Mouse (Mus musculus) heart, embryonic 11.5 days (tissue): ENCODE measurements around the gene Zfp456. TPM values are rescaled to one million over a fixed set of nuclear protein-coding genes. Genes with fewer than 3 reads are reported as not detected.
"Not testable (repeated sequence)": the region's sequence is repeated elsewhere in the genome, so short reads cannot be mapped to it uniquely, and the experiment has no call there.

Experiments used
- ATAC-seq: fragments of 200-750 bp; cut with Nextera tagmentation; replicated peaks from 2 replicates; pipeline ENCODE4 v1.8.0; 2017; ENCODE audit warnings: moderate library complexity; ENCODE audit not compliant: insufficient number of reproducible peaks, low FRiP score, low TSS enrichment
- H3K27ac ChIP-seq: fragments of 300-500 bp; sonication (generic); 2 replicates; pipeline ENCODE4 v1.5.1; 2014; ENCODE audit warnings: mild to moderate bottlenecking, low read depth, low read length
- H3K27me3 ChIP-seq: fragments of 300-500 bp; sonication (generic); 2 replicates; pipeline ENCODE4 v1.6.1; 2014; ENCODE audit warnings: mild to moderate bottlenecking, low read length, mixed read lengths; ENCODE audit not compliant: control insufficient read depth, insufficient read depth
- H3K36me3 ChIP-seq: fragments of 300-500 bp; sonication (generic); 2 replicates; pipeline ENCODE4 v1.6.1; 2014; ENCODE audit warnings: mild to moderate bottlenecking, low read length, moderate library complexity, mixed read lengths; ENCODE audit not compliant: control insufficient read depth, insufficient read depth
- H3K4me1 ChIP-seq: fragments of 300-500 bp; sonication (generic); 2 replicates; pipeline ENCODE4 v1.6.1; 2014; ENCODE audit warnings: low read length; ENCODE audit not compliant: control insufficient read depth, insufficient read depth
- H3K4me2 ChIP-seq: fragments of 300-500 bp; sonication (generic); 2 replicates; pipeline ENCODE4 v1.6.1; 2014; ENCODE audit warnings: mild to moderate bottlenecking, moderate library complexity
- H3K4me3 ChIP-seq: fragments of 300-500 bp; sonication (generic); 2 replicates; pipeline ENCODE4 v1.5.1; 2014; ENCODE audit warnings: low read depth, low read length
- H3K9ac ChIP-seq: fragments of 300-500 bp; sonication (generic); 2 replicates; pipeline ENCODE4 v1.6.1; 2014; ENCODE audit warnings: mild to moderate bottlenecking, low read depth, low read length, moderate library complexity
- H3K9me3 ChIP-seq: fragments of 300-500 bp; sonication (generic); replicated peaks from 2 replicates; pipeline ENCODE4 v1.6.1; 2016; ENCODE audit warnings: low read length; ENCODE audit not compliant: control insufficient read depth
- WGBS: fragments of 180-500 bp; shearing (Covaris S2); extraction: QIAGEN DNeasy Blood & Tissue Kit; methylation state at CpG from one replicate; pipeline ENCODE4 v1.1.7; 2014; ENCODE audit not compliant: insufficient replicate concordance; 5-methylcytosine and 5-hydroxymethylcytosine counted together
- polyA plus RNA-seq: library from polyadenylated mRNA; unstranded; fragments of >200 nt; fragmentation: Nextera tagmentation; extraction: Ambion mirVana; gene quantifications from 2 replicates; pipeline ENCODE4 v1.2.1, GENCODE M21; 2014

Gene Zfp456
- polyA plus RNA-seq = 1.2 TPM in 2 replicates

DNA sequence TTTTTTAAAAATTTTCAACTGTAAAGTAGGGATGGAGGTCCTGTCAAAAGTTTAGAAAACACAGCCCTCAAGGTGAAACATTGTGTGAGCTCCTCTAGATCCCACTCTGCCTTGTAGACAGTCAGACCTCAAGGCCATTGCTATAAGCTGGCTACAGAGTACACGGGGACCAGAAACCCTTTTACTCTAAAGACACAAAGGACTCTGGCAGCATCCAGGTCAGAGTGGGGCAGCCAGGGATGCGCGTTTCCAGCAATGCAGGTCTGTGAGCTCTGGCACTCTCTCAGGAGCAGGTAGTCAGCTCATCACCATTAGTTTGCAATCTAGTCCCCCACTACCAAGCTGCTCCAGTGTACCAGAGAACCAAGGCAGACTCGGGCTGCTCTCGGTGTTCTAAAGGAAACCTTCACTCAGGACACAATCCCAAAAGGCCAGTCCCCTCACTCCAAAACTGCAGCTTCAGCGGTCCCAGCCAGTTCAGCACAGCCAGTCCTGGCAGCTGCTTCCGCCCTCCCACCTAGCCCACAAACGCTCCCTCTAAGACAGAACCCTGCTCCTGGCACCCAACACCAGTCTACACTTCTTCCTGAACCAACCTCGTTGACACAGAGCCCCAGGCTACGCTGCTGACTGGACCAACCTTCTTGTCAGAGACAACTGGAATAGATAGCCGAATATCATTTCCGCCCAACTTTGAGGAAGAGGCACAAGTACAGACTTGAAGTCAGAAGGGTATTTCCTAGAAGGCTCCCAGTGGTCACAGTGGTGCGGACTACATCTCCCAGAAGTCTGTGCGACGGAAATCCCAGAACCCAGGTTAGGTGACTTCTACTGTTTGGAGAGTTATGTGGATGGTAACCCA, at the start of gene Zfp456, which contains the start of gene Gm28041:
Zfp456 (minus strand) TSS at position 761 of the 862 bp plus-strand sequence.
Gm28041 (minus strand) TSS at position 684 of the 862 bp plus-strand sequence.
- Histone ChIP-seq H3K9ac (peak within 1 kb of the TSS; percentile 52; the same call in 1 of the 2 replicates), H3K4me2 (peak within 1 kb of the TSS; percentile 69), H3K4me3 (peak within 1 kb of the TSS; percentile 55)
- not testable (repeated sequence) for H3K4me1 ChIP-seq, H3K9me3 ChIP-seq, H3K27ac ChIP-seq, H3K27me3 ChIP-seq, H3K36me3 ChIP-seq
- WGBS = 11% methylated on average over 13 of the region's 15 CpGs
- peak; percentile 88 for ATAC-seq

DNA sequence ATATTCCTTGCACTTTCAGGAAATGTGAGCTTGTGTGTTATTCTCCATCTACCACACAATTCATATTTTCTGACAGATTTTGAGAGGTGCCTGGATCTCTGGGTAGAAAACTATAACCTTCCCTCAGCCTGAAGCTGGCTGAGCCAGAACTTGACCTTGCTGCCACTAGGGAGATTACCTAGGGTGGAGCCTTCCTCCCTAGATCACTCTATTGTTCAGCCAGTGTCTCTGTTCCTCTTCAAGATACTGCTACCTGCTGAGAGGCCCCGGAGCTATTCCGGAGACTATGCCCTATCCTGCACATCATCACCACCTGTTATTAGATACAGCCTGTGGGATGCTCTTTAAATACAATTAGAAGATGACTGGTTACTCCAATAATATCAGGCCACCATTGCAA, 46.9 kb upstream of the Zfp456 start:
- H3K36me3 ChIP-seq, H3K27me3 ChIP-seq, H3K9me3 ChIP-seq, H3K4me3 ChIP-seq, H3K4me1 ChIP-seq, H3K9ac ChIP-seq, H3K27ac ChIP-seq, ATAC-seq, H3K4me2 ChIP-seq: not testable (repeated sequence)
- WGBS = 69% methylated on average over 2 of the region's 2 CpGs

DNA sequence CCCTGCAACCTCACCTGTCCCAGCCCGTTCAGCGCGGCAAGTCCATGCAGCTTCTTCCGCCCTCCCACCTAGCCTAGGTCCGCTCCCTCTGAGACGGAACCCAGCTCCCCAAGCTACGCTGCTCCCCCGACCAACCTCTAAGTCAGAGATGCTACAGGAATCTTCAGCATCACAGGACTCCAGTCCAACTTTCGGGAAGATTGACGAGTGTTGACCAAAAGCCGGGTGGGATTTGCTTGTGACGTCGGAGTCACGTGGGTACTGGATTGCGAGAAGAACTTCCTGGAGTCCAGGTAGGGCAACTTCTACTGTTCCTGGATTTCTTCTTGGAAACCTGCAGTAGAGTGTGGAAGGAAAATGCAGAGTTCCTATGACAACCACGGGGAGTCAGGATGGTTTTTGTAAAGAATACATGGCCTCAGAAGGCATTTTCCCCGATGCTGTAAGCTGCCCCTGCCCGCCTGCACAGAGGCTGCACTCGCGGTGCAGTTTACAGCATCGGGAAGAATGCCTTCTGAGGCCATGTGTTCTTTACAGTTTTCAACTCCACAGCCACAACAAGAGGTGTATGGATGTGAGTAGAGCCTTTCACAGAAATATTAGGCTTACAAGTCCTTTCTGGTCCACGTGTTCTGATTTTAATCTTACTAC, 45.7 kb upstream of the Zfp456 start, which contains the start of gene Zfp459:
Zfp459 (minus strand) TSS at position 212 of the 651 bp plus-strand sequence.
- WGBS = 1% methylated on average over 22 of the region's 22 CpGs
- H3K27ac ChIP-seq = no peak within 1 kb of the TSS
- peaks cover 2% of the 10 kb centered on the region; the same call in 1 of the 2 replicates for H3K4me1 ChIP-seq

DNA sequence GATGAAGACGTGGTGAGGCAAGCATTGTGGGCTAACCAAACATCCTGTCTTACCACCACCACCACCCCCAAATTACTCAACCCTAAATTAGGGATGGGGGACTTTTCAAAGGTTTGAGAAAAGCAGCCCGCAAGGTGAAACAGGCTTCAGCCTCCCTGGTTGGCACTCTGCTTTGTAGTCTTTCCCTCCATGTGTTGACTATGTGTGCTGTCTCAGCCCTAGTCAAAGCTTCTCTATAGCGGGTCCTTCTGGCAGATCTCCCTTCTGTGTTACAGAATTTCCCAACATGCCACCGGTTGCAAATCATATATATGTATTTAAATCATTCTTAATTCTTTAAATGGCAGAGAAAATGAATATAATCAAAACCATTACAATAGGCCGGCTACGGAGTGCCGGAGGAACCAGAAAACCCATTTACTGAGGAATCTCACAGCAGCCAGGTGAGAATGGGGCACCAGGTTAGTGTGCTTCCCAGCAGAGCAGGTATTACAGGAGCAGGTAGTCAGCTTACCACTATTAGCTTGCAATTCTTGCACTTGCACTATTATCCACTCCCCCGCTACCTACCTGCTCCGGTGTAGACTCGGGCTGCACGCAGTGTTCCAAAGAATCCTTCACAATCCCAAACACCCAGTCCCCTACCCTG, 45.1 kb upstream of the Zfp456 start:
- Histone ChIP-seq H3K4me2 (peak overlapping the region; percentile 77), H3K36me3 (no peaks in the 10 kb centered on the region), H3K4me3 (peak overlapping the region; percentile 75), H3K27ac (no peak overlapping the region), H3K9ac (peak overlapping the region; percentile 76), H3K9me3 (no peaks in the 10 kb centered on the region), H3K4me1 (peaks cover 2% of the 10 kb centered on the region; the same call in 1 of the 2 replicates), H3K27me3 (no peaks in the 10 kb centered on the region)
- no peak for ATAC-seq
- WGBS = 30% methylated on average over 11 of the region's 11 CpGs

More for the DNA sequence above, 45.7 kb upstream of the Zfp456 start, which contains the start of gene Zfp459:
- H3K4me2 ChIP-seq = peak within 1 kb of the TSS; percentile 77
- H3K9me3 ChIP-seq = no peaks in the 10 kb centered on the region
- peak within 1 kb of the TSS; percentile 76 for H3K9ac ChIP-seq
- H3K36me3 ChIP-seq = no peaks in the 10 kb centered on the region
- H3K4me3 ChIP-seq = peak within 1 kb of the TSS; percentile 75
- H3K27me3 ChIP-seq = no peaks in the 10 kb centered on the region
- peak; percentile 72; the same call in 1 of the 2 replicates for ATAC-seq

DNA sequence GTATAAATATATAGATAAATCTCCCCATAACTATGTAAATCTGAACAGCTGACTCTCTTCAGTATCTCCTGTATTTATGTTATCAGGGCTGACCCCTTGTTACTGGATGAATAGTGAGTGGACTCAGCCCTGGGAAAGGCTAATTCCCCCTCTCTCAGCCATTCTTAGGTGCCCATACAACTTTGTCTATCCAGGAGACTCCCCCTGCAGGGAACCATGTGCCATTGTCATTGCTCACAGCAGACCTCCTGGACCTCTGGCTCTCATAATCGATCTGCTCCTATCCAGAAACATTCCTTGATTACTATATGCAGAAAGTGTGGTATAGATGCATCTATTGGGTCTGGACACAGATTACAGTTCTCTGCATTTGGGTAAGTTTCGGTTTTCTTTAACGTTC, 41.2 kb upstream of the Zfp456 start:
- Histone ChIP-seq H3K4me3 (no peak overlapping the region), H3K9me3 (no peaks in the 10 kb centered on the region), H3K4me2 (no peak overlapping the region), H3K27me3 (no peaks in the 10 kb centered on the region), H3K4me1 (peaks cover 2% of the 10 kb centered on the region; the same call in 1 of the 2 replicates), H3K27ac (no peak overlapping the region), H3K9ac (no peak overlapping the region), H3K36me3 (no peaks in the 10 kb centered on the region)
- no peak for ATAC-seq
- WGBS = 83% methylated on average over 3 of the region's 3 CpGs

DNA sequence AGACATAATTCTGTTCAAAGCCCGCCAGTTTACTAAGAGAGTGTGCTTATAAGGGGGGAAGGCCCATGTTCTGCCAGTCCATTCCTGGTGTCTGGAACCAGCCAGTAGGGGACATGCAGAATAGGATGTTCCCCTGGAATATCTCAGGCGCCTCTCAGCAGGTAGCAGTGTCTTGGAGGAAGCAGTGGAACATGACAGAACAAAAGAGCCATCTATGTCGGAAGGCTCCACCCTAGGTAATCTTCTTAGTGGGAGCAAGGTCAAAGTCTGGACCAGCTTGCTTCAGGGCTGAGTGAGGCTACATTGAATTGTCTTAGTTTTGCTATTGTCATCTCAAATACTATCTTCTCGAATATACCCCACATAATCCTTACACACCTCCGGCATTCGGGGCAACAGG, 40.1 kb upstream of the Zfp456 start:
- H3K4me1 ChIP-seq = peaks cover under 1% of the 10 kb centered on the region; the same call in 1 of the 2 replicates
- 80% methylated on average over 6 of the region's 6 CpGs for WGBS
- H3K4me3 ChIP-seq = no peak overlapping the region
- H3K27ac ChIP-seq = no peak overlapping the region
- no peak overlapping the region for H3K4me2 ChIP-seq
- H3K36me3 ChIP-seq = no peaks in the 10 kb centered on the region
- ATAC-seq = no peak
- no peak overlapping the region for H3K9ac ChIP-seq
- no peaks in the 10 kb centered on the region for H3K9me3 ChIP-seq
- H3K27me3 ChIP-seq = no peaks in the 10 kb centered on the region

DNA sequence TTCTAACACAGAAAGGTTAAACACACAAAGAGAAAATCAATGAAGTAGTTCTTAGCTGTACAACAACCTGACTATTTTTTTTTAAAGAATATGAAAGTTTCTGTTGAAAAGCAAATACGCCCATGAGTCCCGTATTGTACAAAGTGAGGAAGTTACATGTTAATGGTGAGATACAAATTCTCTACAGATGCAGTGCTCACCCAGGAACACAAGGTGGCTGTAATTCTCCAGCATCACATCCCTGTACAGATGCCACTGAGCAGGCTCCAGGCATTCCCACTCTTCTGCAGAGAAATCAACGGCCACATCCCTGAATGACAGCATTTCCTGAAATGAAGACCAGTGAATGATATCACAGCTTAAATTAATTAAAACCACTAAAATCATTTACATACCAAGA, 38.0 kb upstream of the Zfp456 start:
- not testable (repeated sequence) for H3K9me3 ChIP-seq, H3K4me3 ChIP-seq, H3K27me3 ChIP-seq, H3K4me2 ChIP-seq, H3K36me3 ChIP-seq, ATAC-seq, H3K4me1 ChIP-seq, H3K9ac ChIP-seq, H3K27ac ChIP-seq
- WGBS = 69% methylated on average over 3 of the region's 3 CpGs

DNA sequence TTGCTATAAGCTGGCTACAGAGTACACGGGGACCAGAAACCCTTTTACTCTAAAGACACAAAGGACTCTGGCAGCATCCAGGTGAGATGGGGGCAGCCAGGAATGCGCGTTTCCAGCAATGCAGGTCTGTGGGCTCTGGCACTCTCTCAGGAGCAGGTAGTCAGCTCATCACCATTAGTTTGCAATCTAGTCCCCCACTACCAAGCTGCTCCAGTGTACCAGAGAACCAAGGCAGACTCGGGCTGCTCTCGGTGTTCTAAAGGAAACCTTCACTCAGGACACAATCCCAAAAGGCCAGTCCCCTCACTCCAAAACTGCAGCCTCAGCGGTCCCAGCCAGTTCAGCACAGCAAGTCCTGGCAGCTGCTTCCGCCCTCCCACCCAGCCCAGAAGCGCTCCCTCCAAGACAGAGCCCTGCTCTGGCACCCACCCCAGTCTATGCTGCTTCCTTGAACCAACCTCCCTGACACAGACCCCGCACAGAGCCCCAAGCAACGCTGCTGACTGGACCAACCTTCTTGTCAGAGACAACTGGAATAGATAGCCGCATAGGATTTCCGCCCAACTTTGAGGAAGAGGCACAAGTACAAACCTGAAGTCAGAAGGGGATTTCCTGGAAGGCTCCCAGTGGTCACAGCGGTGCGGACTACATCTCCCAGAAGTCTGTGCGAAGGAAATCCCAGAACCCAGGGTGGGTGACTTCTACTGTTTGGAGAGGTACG, 23.7 kb upstream of the Zfp456 start, which contains the start of gene Zfp429:
Zfp429 (minus strand) TSS at position 637 of the 721 bp plus-strand sequence.
- WGBS = 2% methylated on average over 14 of the region's 16 CpGs
- H3K4me2 ChIP-seq = peak within 1 kb of the TSS; percentile 61
- H3K27ac ChIP-seq = not testable (repeated sequence)

More for the DNA sequence above, 23.7 kb upstream of the Zfp456 start, which contains the start of gene Zfp429:
- ATAC-seq = peak; percentile 90
- Histone ChIP-seq H3K4me3 (peak within 1 kb of the TSS; percentile 77), H3K9ac (peak within 1 kb of the TSS; percentile 73)
- not testable (repeated sequence) for H3K27me3 ChIP-seq, H3K9me3 ChIP-seq, H3K36me3 ChIP-seq, H3K4me1 ChIP-seq
